10 mouse cellular contexts compared by ENCODE assay signal in the genomic region with DNA sequence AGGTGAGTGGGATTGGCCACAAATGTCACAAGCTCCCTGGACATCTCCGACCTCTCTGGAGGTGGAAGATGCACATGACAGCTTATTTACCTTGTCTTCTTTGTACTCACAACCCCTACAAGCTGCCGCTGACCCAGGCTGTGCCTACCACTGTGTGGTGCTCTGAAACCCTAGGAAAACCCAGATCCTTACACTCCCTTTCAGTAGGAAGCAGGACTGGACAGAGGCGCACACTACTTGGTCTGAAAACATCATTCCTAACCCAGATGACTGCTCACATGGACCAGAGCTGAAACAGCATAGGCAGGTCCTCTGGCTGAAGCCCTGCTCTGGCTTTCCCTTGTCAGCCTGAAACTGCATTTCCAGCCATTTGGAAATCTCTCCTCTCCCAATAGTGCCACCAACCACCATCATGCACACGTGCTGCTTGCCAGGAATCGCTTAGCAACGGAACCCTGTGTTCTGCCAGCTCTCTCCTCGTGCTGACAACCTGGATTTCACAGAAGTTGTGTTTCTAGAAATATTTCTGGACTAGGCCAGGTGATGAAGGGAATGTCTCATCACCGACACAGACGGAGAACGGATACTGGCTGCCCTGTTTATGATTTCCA.
A peak's percentile ranks its signal among the peaks of the same experiment; 100 is the strongest.
DNase-seq lines count a peak whose midpoint lies in the region; ATAC-seq and TF ChIP-seq lines count a peak whose summit lies in the region.
"Had no signal": no experiment of that assay in that cellular context is flagged by ENCODE, and none has a peak within 500 bp of the region (broad histone marks: within the 10 kb centered on the region; RNA-seq: fewer than 3 reads in every experiment).

No protein-coding gene starts in this region.

- H3K27me3 ChIP-seq in hindbrain, postnatal 0 days (ENCODE audit: insufficient read depth, low read length), result no peaks in the 10 kb centered on the region
- no peaks in the 10 kb centered on the region for H3K27me3 ChIP-seq in midbrain, embryonic 15.5 days (replicated peaks)
- H3K27me3 ChIP-seq: CH12.LX had no signal

- H3K9ac ChIP-seq in hindbrain, postnatal 0 days (replicated peaks; ENCODE audit: low read length), result no peak overlapping the region
- H3K9ac ChIP-seq in midbrain, embryonic 15.5 days, result no peak overlapping the region

- WGBS in hindbrain, postnatal 0 days, result 42% methylated on average over 10 of the region's 10 CpGs
- WGBS in midbrain, embryonic 15.5 days, result 56% methylated on average over 10 of the region's 10 CpGs

- peak; percentile 64; the same call in 1 of the 2 replicates for ATAC-seq in hindbrain, postnatal 0 days
- peak; percentile 80 for ATAC-seq in midbrain, embryonic 15.5 days (replicated peaks)
- ATAC-seq in erythroid progenitor cell, adult 5-6 weeks (replicated peaks; ENCODE audit: low FRiP score, poor library complexity, severe bottlenecking), result no peak

- TF ChIP-seq CTCF in cortical plate, adult 2 months (IDR thresholded peaks at IDR 0.05; ENCODE audit: extremely low read depth, insufficient read depth, low read length), result 0 out of 2 replicates have a peak, but pooled peaks have one; percentile 2
- 0 out of 2 replicates have a peak, but pooled peaks have one; percentile 11 for TF ChIP-seq CTCF in hindbrain, postnatal 0 days (IDR thresholded peaks at IDR 0.05; ENCODE audit: low read depth)

- no peak overlapping the region for H3K4me2 ChIP-seq in hindbrain, postnatal 0 days (ENCODE audit: low read depth, low read length)
- H3K4me2 ChIP-seq in midbrain, embryonic 15.5 days, result no peak overlapping the region

- H3K36me3 ChIP-seq in hindbrain, postnatal 0 days (ENCODE audit: insufficient read depth, low read length), result no peaks in the 10 kb centered on the region
- H3K36me3 ChIP-seq in midbrain, embryonic 15.5 days (replicated peaks), result no peaks in the 10 kb centered on the region

- peak; percentile 16 for DNase-seq in cerebellum, postnatal 36 days
- DNase-seq in cerebellum, adult 11-12 months, result no peak
- peak; percentile 73 for DNase-seq in hindbrain, postnatal 0 days (ENCODE audit: low spot score)
- no peak for DNase-seq in urinary bladder, postnatal 10 days (ENCODE audit: low spot score)
- no peak for DNase-seq in lung, postnatal 4 days

- H3K4me3 ChIP-seq in cortical plate, adult 2 months (ENCODE audit: insufficient read depth, low read length), result no peak overlapping the region
- no peak overlapping the region for H3K4me3 ChIP-seq in hindbrain, postnatal 0 days (ENCODE audit: low read length)
- H3K4me3 ChIP-seq in midbrain, embryonic 15.5 days, result no peak overlapping the region
- H3K4me3 ChIP-seq: megakaryocyte, embryonic 14.5 days had no signal

- TF ChIP-seq POLR2A in cortical plate, adult 2 months (IDR thresholded peaks at IDR 0.05; ENCODE audit: extremely low read depth, insufficient read depth, low read length), result no peak

- H3K4me1 ChIP-seq in cortical plate, adult 2 months (ENCODE audit: control insufficient read depth, insufficient read depth, low read length), result peaks cover 4% of the 10 kb centered on the region; the same call in 1 of the 2 replicates
- peaks cover 9% of the 10 kb centered on the region; the same call in 1 of the 2 replicates for H3K4me1 ChIP-seq in hindbrain, postnatal 0 days (ENCODE audit: insufficient read depth, low read length)
- peaks cover 15% of the 10 kb centered on the region for H3K4me1 ChIP-seq in midbrain, embryonic 15.5 days
- H3K4me1 ChIP-seq: megakaryocyte, embryonic 14.5 days had no signal

- no peak overlapping the region for H3K27ac ChIP-seq in cortical plate, adult 2 months (ENCODE audit: insufficient read depth, low read length)
- no peak overlapping the region for H3K27ac ChIP-seq in hindbrain, postnatal 0 days
- peak overlapping the region; percentile 27 for H3K27ac ChIP-seq in midbrain, embryonic 15.5 days

- no peaks in the 10 kb centered on the region for H3K9me3 ChIP-seq in hindbrain, postnatal 0 days (ENCODE audit: low read length)
- no peaks in the 10 kb centered on the region for H3K9me3 ChIP-seq in midbrain, embryonic 15.5 days
- H3K9me3 ChIP-seq: megakaryocyte, embryonic 14.5 days had no signal

Comparison
In these comparisons a context has a peak if more than half of its experiments do, and no peak if none do; other contexts are left out.
1. DNase-seq: peak in cerebellum, postnatal 36 days (2 of 2) and hindbrain, postnatal 0 days (single experiment); none in cerebellum, adult 11-12 months (single experiment), urinary bladder, postnatal 10 days (single experiment) and lung, postnatal 4 days (0 of 2).